Mouse (Mus musculus): ENCODE measurements around the gene Hagh. TPM values are rescaled to one million over a fixed set of nuclear protein-coding genes. Genes with fewer than 3 reads are reported as not detected.

The Hagh gene
- total RNA-seq, 2 experiments from 2014 or later: 132 to 147 TPM

GRCm38 (mm10) chr17:24850065-24850772 is 10.3 kb downstream of the Hagh start, which contains the start of gene Fahd1:
TSS of gene Fahd1 (minus strand) at chr17:24850364.
- DNase-seq: peak; percentile 94

- DNase-seq: no peak
Measured at GRCm38 (mm10) chr17:24850773-24851127, 10.8 kb downstream of the Hagh start.

GRCm38 (mm10) chr17:24851381-24852125 is 11.6 kb downstream of the Hagh start:
- no peak for DNase-seq

GRCm38 (mm10) chr17:24855838-24856464 is 16.0 kb downstream of the Hagh start:
- no peak for DNase-seq

DNA sequence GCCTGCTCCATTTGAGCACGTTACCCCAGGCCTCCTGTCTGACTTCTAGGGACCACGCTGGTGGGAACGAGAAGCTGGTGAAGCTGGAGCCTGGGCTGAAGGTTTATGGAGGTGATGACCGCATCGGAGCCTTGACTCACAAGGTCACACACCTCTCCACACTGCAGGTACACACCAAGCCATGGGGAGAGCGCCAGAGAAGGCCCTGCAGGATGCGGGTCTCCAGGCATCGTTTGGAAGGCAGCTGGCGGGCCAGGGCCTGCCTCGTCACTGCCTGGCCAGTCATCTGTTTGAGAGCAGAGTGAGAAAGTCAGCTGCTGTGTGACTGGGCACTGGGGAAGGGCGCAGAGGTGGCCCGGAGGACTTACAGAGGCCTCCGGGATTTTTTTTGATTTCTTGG is 16.6 kb downstream of the Hagh start:
- no peak for DNase-seq

- no peak for DNase-seq
Measured at GRCm38 (mm10) chr17:24857831-24858470, 18.0 kb downstream of the Hagh start.

DNA sequence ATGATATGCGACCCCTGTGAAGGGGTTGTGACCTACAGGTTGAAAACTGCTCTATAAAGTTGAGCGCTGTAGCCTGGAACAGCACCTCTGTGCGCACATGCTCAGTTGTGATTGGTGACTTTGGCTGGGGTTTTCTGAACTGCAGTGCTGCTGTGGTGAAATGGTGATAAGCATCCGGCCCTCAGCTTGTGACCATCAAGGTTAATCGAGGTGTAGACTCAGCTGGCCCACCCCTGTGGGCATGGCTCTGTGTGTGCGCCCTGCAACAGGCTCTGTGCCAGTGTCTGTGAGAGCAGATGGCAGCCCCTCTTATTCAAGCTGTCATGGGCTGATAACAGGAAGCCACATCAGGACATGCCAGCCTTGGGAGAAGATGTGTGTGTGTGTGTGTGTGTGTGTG is 19.0 kb downstream of the Hagh start:
- no peak for DNase-seq

DNA sequence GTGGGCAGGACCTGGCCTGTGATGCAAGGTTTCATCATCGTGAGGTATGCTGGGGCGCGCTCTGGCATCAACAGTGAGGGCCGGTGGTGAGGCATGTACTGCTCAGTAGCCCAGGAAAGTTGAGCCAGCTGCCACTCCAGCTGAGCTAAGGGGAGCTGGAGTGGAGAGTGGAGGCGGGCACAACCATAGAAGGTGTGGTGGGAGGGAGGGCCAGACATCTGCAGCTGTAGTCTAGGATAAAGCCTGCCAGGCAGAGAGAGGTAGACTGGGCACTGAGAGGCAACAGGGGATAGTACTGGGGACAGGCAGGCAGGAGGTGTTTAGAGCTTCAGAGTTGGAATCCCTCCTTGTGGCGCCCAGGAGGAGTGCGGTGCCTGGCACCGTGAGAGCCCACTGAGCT is 20.1 kb downstream of the Hagh start:
- no peak for DNase-seq

- DNase-seq: no peak
Measured at GRCm38 (mm10) chr17:24861785-24862184, 21.8 kb downstream of the Hagh start.

DNA sequence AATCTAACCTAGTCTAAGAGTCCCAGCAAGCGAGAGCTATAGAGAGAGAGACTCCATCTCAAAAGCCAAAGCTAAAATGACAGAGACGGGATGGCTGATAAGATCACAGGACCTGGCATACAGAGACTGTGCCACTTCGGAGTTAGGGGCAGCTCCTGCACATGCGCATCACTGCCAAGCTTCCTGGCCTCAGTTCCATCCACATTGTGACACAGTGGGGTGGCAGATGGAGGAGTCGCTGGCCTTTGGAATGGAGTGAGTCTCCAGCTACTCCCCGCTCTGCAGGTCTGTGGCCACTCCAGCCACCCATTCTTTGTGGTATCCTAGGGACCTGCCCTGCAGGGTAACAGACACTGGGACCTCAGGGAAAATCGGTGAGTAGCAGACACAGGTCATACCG is 25.8 kb downstream of the Hagh start, which contains the start of gene Igfals:
Gene Igfals, plus strand, starts transcription at position 222 of the 400 bp plus-strand sequence.
- DNase-seq: no peak

DNA sequence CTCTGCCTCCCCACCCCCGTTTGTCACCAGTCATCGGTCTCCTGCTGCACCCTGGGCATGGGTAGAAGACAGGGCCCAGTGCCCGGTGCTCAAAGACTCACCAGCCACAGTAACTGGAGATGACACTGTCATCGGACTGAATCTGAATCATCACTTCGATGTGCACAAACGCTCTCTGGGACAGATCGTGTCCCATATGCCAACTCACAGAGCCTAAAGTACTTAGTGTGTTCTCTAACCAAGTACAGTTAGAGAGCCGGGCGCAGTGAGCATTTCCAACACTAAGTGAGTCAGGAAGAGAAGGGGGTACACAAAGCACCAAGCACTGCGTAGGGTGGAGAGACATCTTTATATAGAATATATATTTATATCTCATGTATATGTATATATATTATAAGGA is 28.0 kb downstream of the Hagh start:
- DNase-seq: no peak

DNA sequence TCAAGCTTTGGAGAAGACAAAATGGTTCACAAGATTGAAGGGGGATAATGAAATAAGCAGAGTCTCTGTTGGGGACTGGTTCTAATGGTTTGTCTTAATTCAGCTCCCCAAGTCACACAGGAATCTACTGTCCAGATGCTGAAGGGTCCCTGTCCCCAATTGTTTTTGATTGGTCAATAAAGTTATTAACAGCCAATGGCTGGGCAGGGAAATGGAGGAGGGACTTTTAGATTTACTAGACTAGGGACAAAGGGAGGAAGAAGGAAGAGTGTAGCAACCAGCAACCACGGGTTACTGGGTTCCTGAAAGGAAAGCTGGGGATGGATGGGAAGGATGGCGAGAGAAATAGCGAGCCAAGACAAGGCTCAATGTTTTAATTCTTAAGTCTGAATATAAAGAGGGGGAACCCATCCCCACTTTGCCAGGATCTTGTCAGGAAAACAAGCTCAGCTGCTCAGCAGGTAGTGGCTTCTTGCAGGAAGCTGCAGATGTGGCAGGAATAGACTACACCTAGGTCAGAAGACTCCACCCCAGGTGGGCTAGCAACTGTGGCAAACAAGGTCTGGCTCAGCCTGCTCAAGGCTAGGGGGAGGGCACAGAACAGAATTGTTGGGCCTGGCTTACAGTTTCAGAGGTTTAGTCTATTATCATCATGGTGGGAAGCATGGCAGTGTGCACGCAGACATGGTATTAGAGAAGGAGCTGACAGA is 33.9 kb downstream of the Hagh start:
- DNase-seq: no peak

- DNase-seq: no peak
Measured at GRCm38 (mm10) chr17:24874405-24874745, 34.4 kb downstream of the Hagh start.

DNA sequence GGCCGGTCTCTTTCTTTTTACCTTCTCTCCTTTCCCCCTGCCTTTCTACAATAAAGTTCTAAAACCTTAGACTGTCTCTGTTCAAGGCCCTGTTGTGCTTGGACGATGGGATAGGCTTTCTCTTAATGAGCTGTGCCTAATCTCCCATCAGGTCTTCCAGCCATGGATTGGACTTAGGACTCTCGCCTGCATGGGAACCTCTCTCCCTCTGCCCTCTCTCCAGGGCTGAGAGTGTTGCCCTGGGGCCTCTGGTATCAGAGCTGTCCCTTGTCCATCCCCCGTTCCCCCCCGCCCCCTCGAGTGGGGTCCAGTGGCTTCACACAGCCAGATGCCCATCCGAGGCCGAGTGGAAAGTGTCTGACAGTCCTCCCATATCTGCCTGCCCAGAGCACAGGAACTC is 35.0 kb downstream of the Hagh start:
- DNase-seq: no peak

- peak; percentile 66 for DNase-seq
Measured at GRCm38 (mm10) chr17:24877336-24878116, 37.6 kb downstream of the Hagh start.

DNA sequence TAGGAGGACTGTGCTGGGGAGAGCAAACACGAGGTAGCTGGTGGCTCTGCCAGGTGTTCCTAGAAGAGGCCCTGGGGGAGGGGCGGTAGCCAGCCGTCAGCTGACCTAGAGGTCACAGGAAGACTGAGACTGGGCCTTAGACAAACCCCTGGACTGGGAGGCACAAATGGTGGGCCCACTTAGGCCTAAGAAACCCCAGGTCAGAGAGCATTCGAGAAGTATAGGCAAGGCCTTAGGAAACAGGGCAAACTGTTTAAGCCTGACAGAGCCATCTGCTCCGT is 38.1 kb downstream of the Hagh start:
- DNase-seq: peak; percentile 79

GRCm38 (mm10) chr17:24878531-24878930 is 38.6 kb downstream of the Hagh start:
- peak; percentile 58 for DNase-seq

DNA sequence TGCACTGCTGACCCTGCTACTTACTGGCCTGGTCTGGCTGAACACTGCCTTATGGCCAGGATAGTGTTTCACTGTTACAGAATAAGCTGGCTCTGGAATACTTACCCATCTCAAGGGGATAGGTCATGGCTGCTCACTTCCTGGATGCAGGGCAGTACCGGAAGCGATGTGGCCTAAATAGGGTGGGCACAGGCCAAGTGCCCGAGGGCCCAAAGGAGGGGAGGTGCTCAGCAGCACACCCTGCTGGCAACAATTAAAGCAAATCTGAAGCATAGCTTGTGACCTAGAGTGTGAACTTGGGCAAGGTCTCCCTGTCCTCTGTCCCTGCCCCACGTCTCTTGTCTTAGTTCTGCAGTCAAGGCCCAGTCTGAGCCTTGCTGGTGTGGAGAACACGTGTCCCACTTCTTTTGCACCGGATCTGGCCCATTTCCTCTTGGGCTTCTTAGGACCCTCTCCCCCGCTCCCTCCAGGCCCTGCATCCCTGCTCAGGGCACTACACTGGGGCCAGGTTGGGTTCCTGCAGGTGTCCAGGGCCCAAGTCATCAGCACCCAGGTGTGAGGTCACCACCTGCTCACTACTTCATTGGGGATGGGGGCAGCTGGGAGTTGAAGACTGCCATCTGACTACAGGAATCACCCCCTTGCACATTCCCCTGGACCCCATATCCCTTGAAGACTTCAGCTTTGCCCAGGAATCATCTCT is 41.9 kb downstream of the Hagh start:
- DNase-seq: peak; percentile 61

GRCm38 (mm10) chr17:24884391-24884790 is 44.4 kb downstream of the Hagh start:
- DNase-seq: no peak

DNA sequence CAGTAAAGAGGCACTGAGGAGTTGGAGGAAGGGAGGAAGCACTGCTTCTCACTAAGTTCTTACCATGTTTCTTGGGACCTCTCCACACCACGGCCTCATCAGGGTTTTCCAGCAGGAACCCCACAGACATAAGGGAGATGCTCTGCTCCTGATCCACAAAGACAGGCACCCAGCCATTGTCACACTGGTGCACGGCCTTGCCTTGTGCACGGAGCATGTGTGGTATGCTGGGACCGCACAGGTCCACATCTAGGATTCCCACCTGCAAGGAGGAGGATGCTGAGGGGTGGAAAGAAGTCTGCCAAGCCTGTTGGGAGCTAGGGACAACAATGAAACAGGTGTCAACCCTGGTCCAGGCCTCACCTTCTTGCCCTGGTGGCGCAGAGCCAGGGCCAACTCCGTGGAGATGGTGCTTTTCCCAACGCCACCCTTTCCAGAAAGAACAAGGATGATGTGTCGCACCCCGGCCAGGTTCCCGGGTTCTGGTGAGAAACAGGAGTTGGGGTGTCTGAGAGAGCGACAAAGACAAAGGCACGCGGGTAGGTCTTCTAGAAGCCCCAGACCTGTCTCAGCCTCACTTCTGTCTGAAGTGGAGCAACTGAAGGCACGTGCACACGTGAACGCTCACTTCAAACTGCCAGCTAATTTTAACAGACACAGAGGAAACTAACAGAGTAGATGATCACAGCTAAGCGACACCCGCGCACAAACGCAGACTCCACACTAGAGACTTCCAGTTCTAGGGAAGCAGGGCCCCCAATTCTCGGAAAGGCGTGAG is 45.6 kb downstream of the Hagh start:
- DNase-seq: no peak

Data from adrenal gland, postnatal 10 days (tissue).